ENCODE assay signal across 15 mouse cellular contexts in genomic region chr7:132889691-132890090, GRCm38 (mm10).
"Had no signal": no experiment of that assay in that cellular context is flagged by ENCODE, and none has a peak within 500 bp of the region (broad histone marks: within the 10 kb centered on the region; RNA-seq: fewer than 3 reads in every experiment).

No protein-coding gene starts in this region.

- H3K27ac ChIP-seq: limb, embryonic 12.5 days; limb, embryonic 15.5 days; liver, embryonic 14.5 days; macrophage; midbrain, embryonic 12.5 days; midbrain, embryonic 15.5 days; neural tube, embryonic 12.5 days; neural tube, embryonic 15.5 days had no signal

- H3K27me3 ChIP-seq: limb, embryonic 12.5 days; limb, embryonic 15.5 days; midbrain, embryonic 12.5 days; midbrain, embryonic 15.5 days; neural tube, embryonic 12.5 days; neural tube, embryonic 15.5 days had no signal

- DNase-seq: kidney, adult 9 months; kidney, postnatal 14 days; kidney, postnatal 4 days; left cerebral cortex, postnatal 4 days; liver, postnatal 0 days; lung, embryonic 14.5 days; thymus, postnatal 25 days had no signal

- H3K4me3 ChIP-seq: limb, embryonic 12.5 days; limb, embryonic 15.5 days; midbrain, embryonic 12.5 days; midbrain, embryonic 15.5 days; neural tube, embryonic 12.5 days; neural tube, embryonic 15.5 days had no signal

- H3K4me1 ChIP-seq: limb, embryonic 15.5 days; midbrain, embryonic 12.5 days; midbrain, embryonic 15.5 days; neural tube, embryonic 12.5 days; neural tube, embryonic 15.5 days had no signal
